Mouse (Mus musculus): ENCODE results near the gene 1700029I15Rik.
A peak's percentile ranks its signal among the peaks of the same experiment; 100 is the strongest.
"Not testable (repeated sequence)": the region's sequence is repeated elsewhere in the genome, so short reads cannot be mapped to it uniquely, and the experiment has no call there.

1700029I15Rik gene

DNA sequence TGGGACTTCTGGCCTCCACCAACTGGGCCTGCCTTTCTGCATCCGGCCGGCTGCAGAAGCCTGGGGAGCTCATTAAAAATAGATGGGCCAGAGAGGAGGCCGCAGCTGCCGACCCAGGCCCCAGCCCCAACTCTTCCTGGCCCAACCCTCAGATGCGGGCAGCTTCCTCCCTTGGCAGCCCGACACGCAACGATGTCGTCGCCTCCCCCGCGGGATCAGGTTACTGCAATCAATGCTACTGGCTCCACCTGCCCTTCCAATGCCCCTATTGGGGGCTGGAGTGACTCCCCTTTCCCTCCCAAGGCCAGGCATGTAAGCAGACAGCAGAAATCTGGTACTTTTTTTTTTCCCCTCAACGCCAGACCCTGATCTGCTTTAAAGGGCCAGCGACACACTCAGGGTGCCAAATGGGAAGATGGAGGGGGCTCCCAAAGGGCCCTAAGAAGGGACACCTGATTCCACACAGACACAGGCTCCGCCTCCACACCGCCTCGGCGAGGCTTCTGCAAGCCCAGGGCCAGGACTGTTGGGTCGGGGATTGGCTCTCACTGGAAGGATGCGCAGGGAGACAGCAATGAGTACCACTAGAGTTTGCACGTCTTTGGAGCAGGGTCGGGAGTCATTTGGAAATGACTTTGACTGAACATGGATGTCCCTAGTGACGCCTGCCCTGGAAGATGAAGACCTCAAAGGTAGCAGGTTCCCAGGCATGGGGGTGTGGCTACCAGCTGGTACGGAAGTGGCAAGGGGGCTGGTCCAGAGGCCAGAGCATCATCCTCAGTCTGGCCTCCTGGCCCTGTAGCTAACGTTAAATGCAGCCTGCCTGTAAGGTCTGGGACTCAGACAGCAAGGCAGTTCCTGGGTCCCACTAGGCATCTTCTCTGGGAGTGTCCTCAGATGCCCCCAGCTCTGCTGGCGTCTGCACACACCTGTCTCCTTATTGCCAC is 10.3 kb downstream of the 1700029I15Rik start:
- DNase-seq (ENCODE audit: low spot score), result no peak

DNA sequence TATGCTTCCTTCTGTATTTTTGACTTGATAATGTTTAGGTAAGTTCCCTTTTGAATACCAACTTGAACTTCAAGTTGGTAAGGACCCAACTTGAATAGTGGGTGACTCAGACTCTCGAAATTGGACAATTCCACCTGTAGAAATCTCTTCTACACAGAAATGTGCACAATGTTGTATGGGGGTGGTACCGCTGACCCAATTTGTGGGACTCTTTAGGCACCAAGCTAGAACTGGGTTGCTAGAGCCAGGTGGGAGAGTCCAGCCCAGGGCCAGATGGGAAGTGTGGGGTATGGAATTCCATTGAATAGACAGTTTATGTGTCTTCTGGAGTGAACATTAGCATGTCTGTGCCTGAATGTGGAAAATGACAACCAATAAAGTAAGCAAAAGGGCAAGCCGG is 13.2 kb downstream of the 1700029I15Rik start:
- DNase-seq (ENCODE audit: low spot score), result no peak

DNA sequence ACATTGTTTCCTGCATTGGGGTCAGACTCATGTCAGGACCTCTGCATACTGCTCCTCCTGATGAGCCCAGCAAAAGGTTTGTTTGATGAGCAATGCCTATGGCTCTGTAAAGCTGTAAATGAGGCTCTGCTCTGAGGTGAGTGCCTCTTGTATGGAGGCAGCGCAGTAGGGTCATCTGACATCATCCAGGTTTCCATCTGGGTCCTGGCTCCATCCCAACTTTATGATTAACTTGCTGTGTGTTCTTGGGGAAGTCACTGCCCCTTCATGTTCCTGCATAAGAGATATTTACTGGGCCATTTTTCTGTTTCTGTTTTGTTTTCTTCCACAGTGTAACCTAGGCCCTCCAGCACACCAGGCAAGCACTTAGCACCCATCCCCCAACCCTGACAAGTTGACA is 15.1 kb downstream of the 1700029I15Rik start:
- no peak for DNase-seq (ENCODE audit: low spot score)

DNA sequence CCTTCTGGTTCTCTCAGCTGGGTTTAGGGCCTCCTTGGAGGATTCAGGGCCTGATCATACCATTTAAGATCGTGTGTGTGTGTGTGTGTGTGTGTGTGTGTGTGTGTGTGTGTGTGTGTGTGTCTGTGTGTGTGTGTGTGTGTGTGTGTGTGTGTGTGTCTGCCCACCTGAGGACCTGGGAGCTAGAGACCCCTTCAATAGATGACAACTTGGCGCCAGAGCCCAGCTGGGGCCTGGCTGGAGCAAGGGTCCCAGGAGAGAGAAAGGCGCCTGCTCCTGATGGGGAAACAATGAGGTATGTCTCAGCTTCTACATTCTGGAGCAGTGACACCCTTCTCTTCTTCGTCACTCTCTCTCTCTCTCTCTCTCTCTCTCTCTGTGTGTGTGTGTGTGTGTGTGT is 17.5 kb downstream of the 1700029I15Rik start:
- not testable (repeated sequence) for DNase-seq (ENCODE audit: low spot score)

DNA sequence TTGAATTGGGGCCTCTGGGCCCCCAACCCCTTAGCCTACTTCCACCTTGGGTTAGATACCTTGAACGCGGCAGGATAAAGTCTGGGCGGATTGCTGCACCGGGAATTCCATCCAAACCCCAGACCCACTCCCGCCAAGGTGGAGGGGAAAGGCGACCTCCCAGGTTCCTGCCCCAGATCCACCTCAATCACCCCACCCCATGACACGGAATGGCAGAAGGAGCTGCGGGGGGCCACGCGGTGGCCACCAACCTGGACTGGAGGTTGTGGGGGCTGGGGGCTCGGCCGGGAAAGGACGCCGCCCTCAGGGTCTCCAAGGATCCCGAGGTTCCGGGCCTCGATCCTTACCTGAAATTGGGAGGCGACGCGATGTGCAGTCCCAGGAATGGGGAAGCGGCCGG is 18.3 kb downstream of the 1700029I15Rik start:
- DNase-seq (ENCODE audit: low spot score), result no peak

DNA sequence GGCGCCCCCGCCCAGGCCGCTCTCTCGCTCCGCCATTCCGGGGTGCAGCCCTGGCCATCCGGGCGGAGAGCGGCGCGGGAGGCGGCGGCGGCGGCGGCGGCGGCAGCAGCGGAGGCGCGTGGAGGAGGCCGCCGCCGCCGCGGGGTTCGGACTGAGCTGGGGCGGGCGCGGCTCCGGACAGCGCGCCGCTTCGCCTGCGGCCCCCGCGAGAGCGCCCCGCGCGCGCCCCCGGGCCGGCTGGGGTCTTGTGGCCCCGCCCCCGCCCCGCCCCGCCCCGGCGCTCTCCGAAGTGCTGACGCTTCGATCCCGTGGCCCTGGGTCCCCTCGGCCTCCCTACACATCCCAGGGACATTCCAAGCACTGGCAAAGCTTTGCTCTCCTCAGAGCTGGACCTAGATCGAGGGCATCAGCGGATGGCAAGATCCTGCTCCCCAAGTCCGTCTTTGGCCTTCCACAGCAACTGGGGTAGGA is 18.8 kb downstream of the 1700029I15Rik start, which contains the start of gene Mapk8ip1:
Gene Mapk8ip1 (minus strand): TSS at position 173 of the 471 bp plus-strand sequence.
- DNase-seq (ENCODE audit: low spot score), result no peak

DNA sequence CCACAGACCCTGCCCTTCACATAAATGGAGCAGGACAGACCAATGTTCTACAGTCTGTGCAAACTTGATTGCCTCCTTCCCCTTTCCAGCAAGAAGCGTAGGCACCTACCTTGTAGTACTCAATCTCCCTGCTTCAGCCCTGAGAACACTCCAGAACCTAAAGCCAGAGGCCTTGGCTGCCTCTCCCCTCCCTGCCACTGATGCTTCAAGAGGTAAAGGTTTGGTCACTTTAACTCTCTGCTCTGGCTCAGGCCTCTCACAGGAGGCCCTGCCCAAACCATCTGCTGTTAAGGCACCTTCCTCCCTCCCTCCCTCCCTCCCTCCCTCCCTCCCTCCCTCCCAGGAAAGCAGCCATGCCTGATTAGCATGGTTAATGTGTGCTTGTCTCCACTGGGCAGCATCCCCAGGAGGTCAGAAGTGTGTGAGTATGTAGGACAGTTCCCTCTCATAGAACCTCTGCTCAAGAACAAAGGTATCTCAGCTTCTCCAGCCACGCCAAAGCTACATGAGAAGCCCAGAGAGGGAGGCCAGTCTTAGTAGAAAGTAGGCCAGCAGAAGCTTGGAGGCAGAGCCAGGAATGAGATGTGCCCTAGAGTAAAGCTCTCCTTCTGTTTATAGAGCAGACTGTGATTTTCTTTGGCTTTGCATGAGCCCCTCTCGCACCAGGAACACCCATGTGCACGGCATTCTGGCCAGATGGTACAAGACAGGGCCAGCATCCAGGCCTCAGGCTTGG is 20.4 kb downstream of the 1700029I15Rik start:
- DNase-seq (ENCODE audit: low spot score), result no peak

DNA sequence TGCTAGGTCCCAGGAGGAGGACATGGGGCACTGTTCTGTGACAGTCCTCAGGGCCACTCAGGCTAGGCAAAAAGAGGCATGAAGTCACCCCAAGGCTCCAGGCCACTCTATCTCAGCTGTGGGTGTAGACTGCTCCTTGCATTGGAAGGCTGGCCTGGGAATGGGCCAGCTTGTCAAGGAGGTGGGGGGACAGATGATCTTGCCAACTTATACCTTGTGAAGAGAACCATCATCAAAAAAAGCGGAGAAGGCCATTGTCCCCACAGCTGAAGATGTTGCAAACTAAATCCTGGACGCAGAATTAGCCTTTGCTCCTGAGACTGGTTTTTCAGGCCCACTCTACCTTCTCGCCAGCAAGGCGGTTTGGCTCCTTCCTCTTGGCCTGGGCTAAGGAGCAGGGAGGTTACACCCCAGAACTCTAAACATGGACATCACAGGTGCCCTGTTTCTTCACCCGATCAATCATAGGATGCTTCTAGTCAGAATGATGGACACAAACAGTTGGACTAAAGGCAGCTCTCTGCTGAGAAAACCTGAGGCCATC is 21.5 kb downstream of the 1700029I15Rik start:
- DNase-seq (ENCODE audit: low spot score), result no peak

DNA sequence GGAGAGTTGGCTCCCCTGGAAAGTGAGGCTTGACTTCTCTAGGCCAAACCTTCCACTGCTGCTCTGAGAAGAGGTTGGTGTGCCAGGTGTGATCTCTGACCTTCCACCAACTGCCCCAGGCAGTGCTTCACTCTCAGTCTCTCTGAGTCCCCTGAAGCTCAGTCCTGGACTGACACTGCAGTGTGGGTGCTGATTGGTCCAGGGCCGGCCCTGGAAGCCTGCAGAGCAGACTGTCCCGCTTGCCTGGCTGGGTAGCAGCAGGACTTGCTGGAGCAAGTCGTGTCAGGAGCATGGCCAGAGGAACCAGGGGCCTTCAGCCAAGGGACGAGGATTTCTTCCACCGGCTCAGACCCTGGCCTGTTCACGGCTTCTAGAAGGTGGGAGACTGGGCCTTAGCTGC is 22.4 kb downstream of the 1700029I15Rik start:
- DNase-seq (ENCODE audit: low spot score), result no peak

DNA sequence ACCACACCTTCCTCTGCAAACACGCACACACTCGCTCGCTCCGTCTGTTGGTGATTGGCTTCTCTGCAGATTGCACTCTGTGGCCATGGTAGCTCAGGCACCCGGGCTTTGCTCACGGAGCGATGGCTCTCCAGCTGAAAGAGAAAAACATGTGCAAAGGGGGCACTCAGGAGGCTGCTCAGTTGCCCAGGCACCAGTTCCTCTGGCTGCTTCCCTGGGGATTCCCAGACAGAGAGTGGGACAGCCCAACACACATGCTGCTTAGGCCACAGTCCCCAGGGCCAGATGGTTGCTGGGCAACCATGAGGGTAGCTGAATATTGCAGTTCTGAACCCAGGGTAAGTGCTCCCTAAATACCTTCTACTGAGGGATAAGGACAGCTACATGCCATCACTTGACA is 23.3 kb downstream of the 1700029I15Rik start:
- no peak for DNase-seq (ENCODE audit: low spot score)

DNA sequence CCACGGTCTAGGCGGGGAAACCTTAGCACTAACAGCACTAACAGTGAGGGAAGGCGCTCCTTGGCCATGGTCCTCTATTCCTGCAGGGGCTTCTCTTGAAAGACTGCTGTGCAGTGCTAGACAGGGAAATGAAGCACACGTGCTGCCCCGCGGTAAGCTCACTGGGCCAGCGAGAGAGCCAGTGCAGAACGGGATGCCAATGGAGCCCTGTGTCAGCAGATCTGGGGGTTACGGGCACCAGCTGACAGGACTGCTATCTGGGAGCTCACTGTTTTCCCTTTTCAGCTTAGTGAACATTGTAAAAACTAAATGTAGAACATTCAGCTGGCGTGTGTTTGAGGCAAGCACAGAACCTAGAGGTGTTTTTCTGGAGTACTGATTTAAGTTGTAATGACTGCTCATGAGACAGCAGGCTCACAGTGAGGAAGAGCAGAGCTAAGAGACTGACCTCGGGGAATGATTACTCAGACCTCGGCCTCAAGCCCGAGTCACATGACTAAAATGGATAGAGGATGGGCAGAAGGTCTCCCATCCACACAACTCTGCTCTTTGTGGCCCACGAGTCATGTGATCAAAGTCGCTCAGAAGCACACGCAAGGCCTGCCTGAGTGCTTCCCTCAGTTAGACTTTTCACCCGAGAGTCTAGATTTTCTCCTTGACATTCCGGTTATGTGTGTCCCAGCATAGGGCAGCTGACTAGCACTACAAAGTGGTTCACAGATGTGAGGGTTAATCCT is 26.1 kb downstream of the 1700029I15Rik start:
- no peak for DNase-seq (ENCODE audit: low spot score)

DNA sequence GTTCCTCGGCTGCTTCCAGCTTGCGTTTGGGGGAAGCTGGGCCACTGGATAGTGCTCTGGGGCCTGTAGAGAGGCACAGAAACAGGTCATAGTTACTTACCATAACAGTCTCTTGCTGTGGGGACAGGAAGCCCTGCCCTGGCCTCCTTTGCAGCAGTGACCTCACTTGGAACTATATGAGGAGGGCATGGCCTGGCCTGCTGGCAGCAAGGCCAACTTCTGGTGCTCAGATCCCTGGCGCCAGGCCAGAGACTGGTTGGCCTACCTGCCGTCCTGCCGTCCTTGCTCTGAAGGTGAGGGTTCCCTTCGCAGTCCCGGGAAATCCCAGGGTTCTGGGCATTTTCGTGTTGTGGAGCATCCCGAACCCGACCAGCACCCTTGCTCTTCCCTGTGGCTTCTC is 29.4 kb downstream of the 1700029I15Rik start:
- DNase-seq (ENCODE audit: low spot score), result no peak

DNA sequence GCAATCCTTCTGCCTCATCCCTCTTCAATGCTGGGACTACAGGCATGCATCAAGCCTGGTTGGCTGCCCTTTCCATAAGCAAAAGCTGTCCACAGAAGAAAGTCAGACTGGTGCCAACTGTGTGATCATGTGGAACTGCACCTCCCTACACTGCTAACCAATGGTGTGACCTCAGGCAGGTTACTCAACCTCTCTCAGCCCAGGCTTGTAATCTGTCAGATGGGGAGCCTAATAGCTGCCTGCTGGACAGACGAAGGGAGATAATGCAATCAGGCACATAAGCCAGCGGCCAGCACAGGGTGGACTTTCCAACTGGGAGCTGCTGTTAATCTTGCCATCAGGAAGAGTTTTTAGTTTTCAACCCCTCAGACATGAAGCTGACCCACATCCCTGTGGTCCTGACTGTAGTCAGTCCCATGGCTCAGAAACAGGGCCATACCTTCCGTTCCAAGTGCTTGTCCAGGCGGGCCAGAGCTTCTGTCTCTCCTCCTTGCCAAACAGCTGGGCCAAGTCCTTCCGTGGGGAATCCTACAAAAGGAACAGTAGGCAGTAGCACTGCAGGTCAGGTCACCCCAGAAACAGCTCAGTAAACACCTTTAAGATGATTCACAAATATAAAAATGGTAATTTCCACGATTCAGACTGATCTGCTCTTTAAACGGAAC is 39.5 kb downstream of the 1700029I15Rik start:
- DNase-seq (ENCODE audit: low spot score), result no peak

DNA sequence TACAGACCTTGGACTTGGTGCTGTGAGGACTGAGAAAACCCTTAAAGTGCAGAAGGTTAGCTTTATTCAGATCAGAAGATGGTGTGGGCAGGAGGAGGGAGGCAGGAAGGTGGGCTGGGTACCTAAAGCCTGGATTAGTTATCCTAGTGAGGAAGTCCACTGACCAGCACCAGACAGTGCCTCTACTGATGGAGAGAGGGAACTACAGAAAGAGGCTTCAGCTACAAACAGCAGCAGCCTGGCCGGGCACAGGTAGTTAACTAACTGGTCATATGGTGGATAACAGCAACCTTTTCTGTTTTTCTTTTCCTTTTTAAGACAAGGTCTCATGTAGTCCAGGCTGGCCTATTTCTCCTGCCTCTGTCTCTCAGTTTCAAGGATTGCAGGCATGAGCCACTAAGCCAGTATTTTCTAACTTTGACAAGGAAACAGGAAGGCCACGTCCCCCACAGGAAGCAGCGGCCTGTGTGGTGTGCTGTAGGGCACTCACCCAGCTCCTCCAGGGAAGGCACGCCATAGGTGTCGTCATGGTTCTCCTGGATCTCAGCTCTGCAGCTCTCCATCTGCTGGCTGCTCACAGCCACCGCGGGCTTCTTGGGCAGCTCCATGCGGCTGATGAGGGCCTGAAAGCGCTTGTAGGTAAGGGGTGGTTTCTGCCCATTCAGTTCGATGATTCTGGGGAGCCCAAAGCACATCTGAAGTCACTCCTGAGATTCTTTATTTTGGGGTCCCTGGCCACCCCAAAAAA is 40.2 kb downstream of the 1700029I15Rik start:
- no peak for DNase-seq (ENCODE audit: low spot score)

DNA sequence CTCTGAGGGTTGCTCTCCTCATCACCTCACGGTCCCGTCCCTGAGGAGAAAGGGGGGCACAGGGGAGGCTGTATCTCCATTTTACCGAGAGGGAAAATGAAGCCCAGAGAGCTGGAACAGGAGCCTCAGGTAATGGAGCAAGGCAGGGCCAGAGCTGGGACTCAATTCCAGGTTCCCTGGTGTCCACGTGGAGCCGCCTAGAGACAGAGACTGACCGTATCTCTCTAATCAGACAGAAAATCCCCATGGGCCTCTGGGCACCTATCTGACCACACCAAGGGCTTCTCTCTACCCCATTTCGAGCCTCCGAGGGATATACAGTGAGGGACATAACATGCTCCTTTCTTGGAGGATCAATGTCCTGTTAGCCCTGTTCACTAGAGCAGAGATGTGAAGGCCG is 40.8 kb downstream of the 1700029I15Rik start:
- DNase-seq (ENCODE audit: low spot score), result no peak

DNA sequence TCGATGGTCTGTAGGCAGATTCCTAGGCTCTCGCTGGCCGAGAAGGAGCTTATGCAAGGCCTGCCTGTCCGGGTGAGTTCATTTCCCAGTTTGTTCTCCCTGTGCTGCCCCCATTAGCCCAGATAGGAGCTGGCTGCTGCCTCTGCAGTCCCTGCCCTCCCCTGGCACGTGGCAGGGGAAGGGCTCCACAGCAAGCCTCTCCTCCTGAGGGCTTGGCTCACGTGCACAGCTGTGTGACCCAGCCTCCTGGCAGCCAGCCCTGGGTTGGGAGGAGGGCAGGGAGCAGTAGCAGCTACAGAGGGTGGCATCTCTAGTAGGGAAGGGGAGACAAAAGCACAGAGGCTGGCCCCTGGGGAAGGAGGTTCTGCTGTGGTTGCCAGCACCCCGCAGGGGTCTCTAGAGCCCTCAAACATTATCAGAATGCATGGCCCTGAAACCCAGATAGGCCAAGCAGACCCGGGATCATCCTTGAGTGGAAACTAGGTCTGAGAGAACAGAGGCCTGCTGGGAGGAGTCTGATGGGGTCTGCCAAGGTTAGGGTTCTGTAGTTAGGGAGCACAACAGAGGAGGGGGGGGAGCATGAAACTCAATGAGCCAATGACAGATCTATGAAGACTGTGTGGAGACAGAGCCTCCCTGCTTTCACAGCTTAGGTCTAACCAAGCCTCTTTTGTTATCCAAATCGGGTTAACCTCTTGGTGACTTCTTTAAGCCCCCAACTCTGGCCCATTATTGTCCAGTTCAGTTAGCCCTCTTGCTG is 41.5 kb downstream of the 1700029I15Rik start:
- peak; percentile 88 for DNase-seq (ENCODE audit: low spot score)

DNA sequence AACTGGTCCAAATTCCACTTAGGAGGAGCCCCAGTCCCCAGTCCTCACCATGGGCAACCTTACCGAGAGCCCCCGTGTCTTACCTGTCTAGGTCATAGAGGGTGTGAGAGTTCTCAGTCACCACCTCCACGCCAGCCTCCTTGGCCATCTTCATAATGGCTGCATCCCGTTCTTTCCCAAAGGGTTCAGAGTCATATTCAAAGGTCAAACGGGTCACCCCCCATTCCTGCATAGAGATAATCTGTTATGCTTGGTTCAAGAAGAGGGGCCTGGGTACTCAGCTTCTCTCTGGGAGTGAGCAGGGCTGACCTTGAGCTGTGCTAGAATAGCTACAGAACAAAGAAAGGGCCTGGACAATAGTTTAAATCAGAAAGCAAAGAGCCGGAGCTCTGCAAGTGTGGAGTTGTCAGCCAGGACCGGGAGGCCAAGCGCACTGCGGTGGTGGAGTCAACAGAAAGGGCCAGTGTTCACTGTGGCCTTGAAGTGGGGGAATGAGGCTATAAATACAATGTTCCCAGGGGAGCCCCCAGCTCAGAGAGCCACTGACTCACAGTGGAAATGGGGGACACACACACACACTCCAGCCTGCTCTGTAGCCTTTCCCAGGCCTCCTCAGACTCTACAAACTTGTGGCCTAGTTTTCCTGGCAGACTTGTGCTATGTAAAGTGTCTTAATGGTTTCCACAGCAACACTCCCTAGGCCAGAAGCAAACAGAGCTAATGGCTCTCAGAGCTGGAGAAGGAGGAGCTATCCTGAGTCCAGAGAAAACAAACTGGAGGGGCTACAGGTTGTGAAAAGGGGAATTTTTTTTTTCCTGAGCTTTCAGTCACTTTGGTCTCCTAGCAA is 42.3 kb downstream of the 1700029I15Rik start:
- DNase-seq (ENCODE audit: low spot score), result peak; percentile 63

DNA sequence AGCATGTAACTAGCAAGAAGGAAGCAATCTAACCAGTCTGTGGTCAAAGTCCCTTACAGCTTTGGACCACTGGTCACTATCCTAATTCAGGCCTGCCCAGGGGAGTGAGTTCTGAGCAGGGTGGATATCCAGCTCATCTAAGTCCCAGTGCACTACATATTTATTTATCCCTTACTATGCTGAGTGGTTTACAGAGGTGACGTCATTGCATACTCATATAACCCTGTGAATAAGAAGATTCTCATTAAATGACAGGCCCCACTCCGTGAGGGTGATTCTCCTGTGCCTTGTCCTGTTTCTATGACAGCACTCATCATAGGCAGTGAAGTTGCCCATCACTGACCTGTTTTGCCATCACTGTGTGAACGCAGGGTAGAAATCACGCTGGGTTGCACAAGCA is 43.0 kb downstream of the 1700029I15Rik start:
- DNase-seq (ENCODE audit: low spot score), result no peak

DNA sequence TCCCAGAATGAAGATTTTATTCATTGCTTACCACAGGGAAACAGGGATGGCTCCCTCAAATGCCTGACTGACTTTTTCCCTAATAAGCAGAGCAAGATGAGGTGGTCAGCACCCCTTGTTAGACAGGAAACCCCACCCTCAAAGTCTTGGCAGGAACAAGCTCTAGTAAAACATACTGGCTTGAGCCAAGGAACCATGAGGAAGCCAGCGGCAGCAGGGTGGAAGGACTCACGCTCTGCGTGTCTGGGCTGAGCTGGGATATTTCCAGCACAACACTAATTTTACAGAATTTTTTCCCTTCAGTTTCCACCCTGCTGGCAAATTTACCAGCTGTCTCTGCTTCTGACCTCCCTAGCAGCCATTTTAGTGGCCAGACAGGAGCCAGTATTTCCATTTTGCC is 44.1 kb downstream of the 1700029I15Rik start:
- no peak for DNase-seq (ENCODE audit: low spot score)

All from left cerebral cortex, adult 11 months (tissue).